Mouse (Mus musculus) liver, embryonic 15.5 days (tissue): ENCODE results near the gene Sptssa. TPM values are rescaled to one million over a fixed set of nuclear protein-coding genes. Genes with fewer than 3 reads are reported as not detected.
"Not testable (repeated sequence)": the region's sequence is repeated elsewhere in the genome, so short reads cannot be mapped to it uniquely, and the experiment has no call there.

Source experiments
- ATAC-seq: fragments of 200-750 bp; cut with Nextera tagmentation; 2 replicates; pipeline ENCODE4 v1.8.0; 2017; ENCODE audit warnings: moderate number of reproducible peaks, mild to moderate bottlenecking, moderate library complexity; ENCODE audit not compliant: insufficient read depth
- H3K27ac ChIP-seq: fragments of 300-500 bp; sonication (generic); replicated peaks from 2 replicates; pipeline ENCODE4 v1.5.1; 2015; ENCODE audit warnings: mild to moderate bottlenecking, inconsistent platforms
- H3K27me3 ChIP-seq: fragments of 300-500 bp; sonication (generic); 2 replicates; pipeline ENCODE4 v1.6.1; 2015; ENCODE audit warnings: mild to moderate bottlenecking, inconsistent platforms
- H3K36me3 ChIP-seq: fragments of 300-500 bp; sonication (generic); replicated peaks from 2 replicates; pipeline ENCODE4 v1.6.1; 2015; ENCODE audit warnings: moderate library complexity, mild to moderate bottlenecking, inconsistent platforms
- H3K4me1 ChIP-seq: fragments of 300-500 bp; sonication (generic); replicated peaks from 2 replicates; pipeline ENCODE4 v1.6.1; 2015; ENCODE audit warnings: inconsistent platforms
- H3K4me2 ChIP-seq: fragments of 300-500 bp; sonication (generic); 2 replicates; pipeline ENCODE4 v1.6.1; 2015; ENCODE audit warnings: moderate library complexity, mild to moderate bottlenecking, inconsistent platforms
- H3K4me3 ChIP-seq: fragments of 300-500 bp; sonication (generic); replicated peaks from 2 replicates; pipeline ENCODE4 v1.5.1; 2015; ENCODE audit warnings: mild to moderate bottlenecking, inconsistent platforms
- H3K9ac ChIP-seq: fragments of 300-500 bp; sonication (generic); 2 replicates; pipeline ENCODE4 v1.6.1; 2015; ENCODE audit warnings: moderate library complexity, mild to moderate bottlenecking, inconsistent platforms
- H3K9me3 ChIP-seq: fragments of 300-500 bp; sonication (generic); replicated peaks from 2 replicates; pipeline ENCODE4 v1.6.1; 2016; ENCODE audit warnings: inconsistent platforms
- WGBS: fragments of 180-500 bp; shearing (Covaris S2); methylation state at CpG from one replicate; pipeline ENCODE4 v1.1.7; 2015; ENCODE audit warnings: mixed read lengths; ENCODE audit not compliant: insufficient replicate concordance; 5-methylcytosine and 5-hydroxymethylcytosine counted together
- polyA plus RNA-seq: library from polyadenylated mRNA; unstranded; fragments of >200 nt; fragmentation: Nextera tagmentation; extraction: Ambion mirVana; gene quantifications from 2 replicates; pipeline ENCODE4 v1.2.1, GENCODE M21; 2015

Gene Sptssa
- polyA plus RNA-seq, 1 experiment from 2014 or later, result 76.4 TPM

GRCm38 (mm10) chr12:54675396-54675795 is 19.0 kb upstream of the Sptssa start:
- Histone ChIP-seq H3K4me1 (no peaks in the 10 kb centered on the region), H3K27ac (no peak overlapping the region), H3K4me3 (no peak overlapping the region), H3K36me3 (peaks cover 73% of the 10 kb centered on the region), H3K9ac (no peak overlapping the region), H3K4me2 (no peak overlapping the region), H3K27me3 (no peaks in the 10 kb centered on the region), H3K9me3 (no peaks in the 10 kb centered on the region)
- ATAC-seq, result no peak
- WGBS, result 84% methylated on average over 4 of the region's 4 CpGs

- H3K9me3 ChIP-seq, result no peaks in the 10 kb centered on the region
- 0 out of 2 replicates have a peak, but pooled peaks cover 3% of the 10 kb centered on the region for H3K4me1 ChIP-seq
- WGBS, result 75% methylated on average over 4 of the region's 4 CpGs
- H3K4me2 ChIP-seq, result no peak overlapping the region
- peak; percentile 57 for ATAC-seq
- H3K9ac ChIP-seq, result no peak overlapping the region
- peak overlapping the region; percentile 61 for H3K27ac ChIP-seq
- H3K36me3 ChIP-seq, result peaks cover 47% of the 10 kb centered on the region
- no peaks in the 10 kb centered on the region for H3K27me3 ChIP-seq
- no peak overlapping the region for H3K4me3 ChIP-seq
These were observed 14.9 kb upstream of the Sptssa start for GRCm38 (mm10) chr12:54671262-54671661.

GRCm38 (mm10) chr12:54668141-54668540 is 11.8 kb upstream of the Sptssa start:
- WGBS, result 95% methylated on average over 1 of the region's 1 CpGs
- Histone ChIP-seq H3K27me3 (no peaks in the 10 kb centered on the region), H3K4me2 (no peak overlapping the region), H3K9ac (no peak overlapping the region), H3K9me3 (no peaks in the 10 kb centered on the region), H3K4me1 (0 out of 2 replicates have a peak, but pooled peaks cover 3% of the 10 kb centered on the region), H3K27ac (no peak overlapping the region), H3K4me3 (no peak overlapping the region), H3K36me3 (peaks cover 23% of the 10 kb centered on the region)
- ATAC-seq, result no peak

GRCm38 (mm10) chr12:54665526-54665925 is 9.2 kb upstream of the Sptssa start:
- H3K9me3 ChIP-seq, result no peaks in the 10 kb centered on the region
- peaks cover 3% of the 10 kb centered on the region; the same call in 1 of the 2 replicates for H3K36me3 ChIP-seq
- ATAC-seq, result no peak
- WGBS, result 74% methylated on average over 6 of the region's 6 CpGs
- H3K4me3 ChIP-seq, result no peak overlapping the region
- no peak overlapping the region for H3K4me2 ChIP-seq
- H3K27ac ChIP-seq, result no peak overlapping the region
- no peaks in the 10 kb centered on the region for H3K27me3 ChIP-seq
- H3K4me1 ChIP-seq, result 0 out of 2 replicates have a peak, but pooled peaks cover 3% of the 10 kb centered on the region
- H3K9ac ChIP-seq, result no peak overlapping the region

- H3K27me3 ChIP-seq, H3K36me3 ChIP-seq, H3K9me3 ChIP-seq, H3K9ac ChIP-seq, H3K4me2 ChIP-seq, H3K27ac ChIP-seq, ATAC-seq, H3K4me3 ChIP-seq: not testable (repeated sequence)
- peaks cover 16% of the 10 kb centered on the region for H3K4me1 ChIP-seq
- 54% methylated on average over 5 of the region's 5 CpGs for WGBS
These were observed 5.1 kb upstream of the Sptssa start for GRCm38 (mm10) chr12:54661470-54661869.

GRCm38 (mm10) chr12:54659901-54660300 is 3.5 kb upstream of the Sptssa start:
- WGBS, result 68% methylated on average over 3 of the region's 3 CpGs
- Histone ChIP-seq H3K27ac (no peak overlapping the region), H3K27me3 (no peaks in the 10 kb centered on the region), H3K4me1 (peaks cover 23% of the 10 kb centered on the region), H3K9ac (no peak overlapping the region), H3K4me3 (no peak overlapping the region), H3K4me2 (no peak overlapping the region), H3K9me3 (no peaks in the 10 kb centered on the region), H3K36me3 (no peaks in the 10 kb centered on the region)
- ATAC-seq, result no peak

GRCm38 (mm10) chr12:54658425-54659092 is 2.2 kb upstream of the Sptssa start:
- Histone ChIP-seq H3K4me3 (no peak overlapping the region), H3K9ac (no peak overlapping the region), H3K9me3 (no peaks in the 10 kb centered on the region), H3K4me2 (no peak overlapping the region), H3K27ac (no peak overlapping the region), H3K4me1 (peaks cover 36% of the 10 kb centered on the region), H3K27me3 (no peaks in the 10 kb centered on the region), H3K36me3 (no peaks in the 10 kb centered on the region)
- no peak for ATAC-seq
- WGBS, result 35% methylated on average over 7 of the region's 7 CpGs

GRCm38 (mm10) chr12:54657951-54658350 is 1.6 kb upstream of the Sptssa start:
- Histone ChIP-seq H3K27me3 (no peaks in the 10 kb centered on the region), H3K9me3 (no peaks in the 10 kb centered on the region), H3K4me3 (no peak overlapping the region), H3K4me1 (peaks cover 41% of the 10 kb centered on the region), H3K4me2 (no peak overlapping the region), H3K36me3 (no peaks in the 10 kb centered on the region), H3K9ac (no peak overlapping the region), H3K27ac (no peak overlapping the region)
- WGBS, result 82% methylated on average over 5 of the region's 5 CpGs
- ATAC-seq, result no peak

- Histone ChIP-seq H3K36me3 (no peaks in the 10 kb centered on the region), H3K9ac (peak overlapping the region; percentile 53; the same call in 1 of the 2 replicates), H3K4me3 (peak overlapping the region; percentile 82; the same call in 1 of the 2 replicates), H3K27ac (no peak overlapping the region), H3K9me3 (no peaks in the 10 kb centered on the region), H3K4me2 (peak overlapping the region; percentile 95), H3K27me3 (no peaks in the 10 kb centered on the region), H3K4me1 (peaks cover 47% of the 10 kb centered on the region)
- 51% methylated on average over 2 of the region's 2 CpGs for WGBS
- no peak for ATAC-seq
These were observed 853 bp upstream of the Sptssa start for GRCm38 (mm10) chr12:54657226-54657625.

GRCm38 (mm10) chr12:54656039-54656395 is 356 bp downstream of the Sptssa start:
- Histone ChIP-seq H3K27me3 (no peaks in the 10 kb centered on the region), H3K4me2 (peak overlapping the region; percentile 95), H3K27ac (peak overlapping the region; percentile 86), H3K9me3 (no peaks in the 10 kb centered on the region), H3K4me3 (peak overlapping the region; percentile 82), H3K9ac (peak overlapping the region; percentile 86), H3K4me1 (peaks cover 53% of the 10 kb centered on the region), H3K36me3 (no peaks in the 10 kb centered on the region)
- WGBS, result under 1% methylated on average over 22 of the region's 22 CpGs
- peak; percentile 23 for ATAC-seq

GRCm38 (mm10) chr12:54655292-54656038 is 908 bp downstream of the Sptssa start:
- H3K27me3 ChIP-seq, result no peaks in the 10 kb centered on the region
- H3K36me3 ChIP-seq, result no peaks in the 10 kb centered on the region
- H3K4me3 ChIP-seq, result peak overlapping the region; percentile 82
- peak overlapping the region; percentile 86 for H3K27ac ChIP-seq
- peaks cover 53% of the 10 kb centered on the region for H3K4me1 ChIP-seq
- peak overlapping the region; percentile 95 for H3K4me2 ChIP-seq
- 15% methylated on average over 16 of the region's 16 CpGs for WGBS
- H3K9me3 ChIP-seq, result no peaks in the 10 kb centered on the region
- peak overlapping the region; percentile 86 for H3K9ac ChIP-seq
- no peak for ATAC-seq
